9 mouse cellular contexts compared by ENCODE assay signal in the genomic region with DNA sequence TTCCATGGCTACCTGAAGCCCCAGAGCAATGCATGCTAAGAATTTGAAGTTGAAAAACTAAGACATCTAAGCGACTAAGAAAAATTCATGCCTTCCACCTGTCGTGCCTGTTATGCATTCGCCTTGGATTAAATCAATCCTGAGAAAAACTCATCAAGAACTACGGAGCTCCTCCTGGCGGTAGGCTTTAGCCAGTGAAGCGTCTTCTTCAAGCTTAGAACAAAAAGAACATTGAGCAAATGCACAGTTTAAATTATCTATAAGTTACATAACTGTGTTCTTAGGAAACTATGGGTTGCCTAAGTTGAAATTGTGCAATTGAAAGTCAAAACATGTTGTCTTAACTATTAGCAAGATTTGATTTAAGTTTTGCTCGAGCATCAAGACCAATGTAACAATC.
DNase-seq lines count a peak whose midpoint lies in the region; ATAC-seq and TF ChIP-seq lines count a peak whose summit lies in the region.
"Had no signal": no experiment of that assay in that cellular context is flagged by ENCODE, and none has a peak within 500 bp of the region (broad histone marks: within the 10 kb centered on the region; RNA-seq: fewer than 3 reads in every experiment).

No protein-coding gene starts in this region.

- DNase-seq in hindbrain, embryonic 11.5 days (ENCODE audit: low spot score), result peak; percentile 63
- DNase-seq in cerebellum, adult 8-10 months, result peak; percentile 15
- peak; percentile 11 to 77 for DNase-seq in left cerebral cortex, adult 9 months (ENCODE audit: low spot score in 2 of 2)
- no peak for DNase-seq in thymus, adult 18-20 months

- no peak overlapping the region for H3K4me3 ChIP-seq in hindbrain, embryonic 11.5 days (ENCODE audit: low read depth, low read length)
- H3K4me3 ChIP-seq in hindbrain, embryonic 12.5 days, result no peak overlapping the region
- no peak overlapping the region for H3K4me3 ChIP-seq in E14TG2a.4 (replicated peaks; ENCODE audit: low read length)
- H3K4me3 ChIP-seq: myocyte had no signal

- H3K9ac ChIP-seq in hindbrain, embryonic 11.5 days (ENCODE audit: low read depth, low read length), result no peak overlapping the region
- H3K9ac ChIP-seq in hindbrain, embryonic 12.5 days, result no peak overlapping the region

- no peaks in the 10 kb centered on the region for H3K9me3 ChIP-seq in hindbrain, embryonic 11.5 days (ENCODE audit: control insufficient read depth, low read length)
- H3K9me3 ChIP-seq in hindbrain, embryonic 12.5 days (replicated peaks), result no peaks in the 10 kb centered on the region
- no peaks in the 10 kb centered on the region for H3K9me3 ChIP-seq in E14TG2a.4 (ENCODE audit: low read length)

- no peak for ATAC-seq in hindbrain, embryonic 11.5 days (ENCODE audit: low FRiP score)
- ATAC-seq in hindbrain, embryonic 12.5 days (ENCODE audit: low FRiP score), result no peak
- peak; percentile 95 for ATAC-seq in frontal cortex, adult (ENCODE audit: low TSS enrichment)
- no peak for ATAC-seq in monocyte, adult 5-6 weeks (replicated peaks; ENCODE audit: insufficient number of reproducible peaks, low FRiP score, low TSS enrichment, poor library complexity, severe bottlenecking)

- peak; percentile 48 for TF ChIP-seq CTCF in E14TG2a.4 (conservative IDR thresholded peaks at IDR 0.05; ENCODE audit: low read length)

- no peaks in the 10 kb centered on the region for H3K36me3 ChIP-seq in hindbrain, embryonic 11.5 days (ENCODE audit: control insufficient read depth, insufficient read depth, low read length)
- H3K36me3 ChIP-seq in hindbrain, embryonic 12.5 days, result no peaks in the 10 kb centered on the region
- H3K36me3 ChIP-seq in E14TG2a.4 (ENCODE audit: insufficient read depth, low read length), result no peaks in the 10 kb centered on the region

- WGBS in hindbrain, embryonic 11.5 days, result 29% methylated on average over 7 of the region's 7 CpGs
- WGBS in hindbrain, embryonic 12.5 days, result 19% methylated on average over 7 of the region's 7 CpGs

- no peak overlapping the region for H3K27ac ChIP-seq in hindbrain, embryonic 11.5 days (ENCODE audit: low read depth, low read length)
- no peak overlapping the region for H3K27ac ChIP-seq in hindbrain, embryonic 12.5 days

- H3K4me1 ChIP-seq in hindbrain, embryonic 11.5 days (replicated peaks; ENCODE audit: control insufficient read depth, insufficient read depth, low read length), result no peaks in the 10 kb centered on the region
- no peaks in the 10 kb centered on the region for H3K4me1 ChIP-seq in hindbrain, embryonic 12.5 days
- 0 out of 2 replicates have a peak, but pooled peaks cover 4% of the 10 kb centered on the region for H3K4me1 ChIP-seq in E14TG2a.4 (replicated peaks; ENCODE audit: low read depth, low read length)

- no peak overlapping the region for H3K4me2 ChIP-seq in hindbrain, embryonic 11.5 days (replicated peaks; ENCODE audit: low read depth, low read length)
- H3K4me2 ChIP-seq in hindbrain, embryonic 12.5 days (replicated peaks), result no peak overlapping the region

- H3K27me3 ChIP-seq in hindbrain, embryonic 11.5 days (ENCODE audit: control insufficient read depth, insufficient read depth, low read length), result no peaks in the 10 kb centered on the region
- no peaks in the 10 kb centered on the region for H3K27me3 ChIP-seq in hindbrain, embryonic 12.5 days
- H3K27me3 ChIP-seq in E14TG2a.4 (ENCODE audit: insufficient read depth, low read length), result no peaks in the 10 kb centered on the region

Comparison
In these comparisons a context has a peak if more than half of its experiments do, and no peak if none do; other contexts are left out.
1. DNase-seq: peak in hindbrain, embryonic 11.5 days (single experiment), cerebellum, adult 8-10 months (single experiment) and left cerebral cortex, adult 9 months (2 of 2); none in thymus, adult 18-20 months (0 of 2).